Mouse (Mus musculus): ENCODE data around the gene Daam1.

DNA sequence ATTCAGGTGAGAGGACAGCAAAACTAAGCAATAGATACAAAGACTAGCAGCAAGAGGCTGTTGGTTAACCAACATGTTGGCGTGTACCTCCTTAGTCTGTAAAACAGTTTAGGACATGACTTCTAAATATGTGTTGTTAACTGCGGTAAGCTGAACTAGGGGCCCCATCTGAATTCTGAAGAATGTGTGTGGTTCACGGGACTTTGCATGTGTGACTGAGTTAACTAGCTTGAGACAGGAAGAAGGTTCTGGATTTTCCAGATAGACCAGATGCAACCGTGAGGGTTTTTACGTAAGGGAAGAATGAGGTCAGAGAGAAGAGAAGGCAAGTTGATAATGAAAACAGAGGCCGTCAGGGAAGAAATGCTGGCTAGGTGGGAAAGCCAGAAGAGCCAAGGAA is 206.2 kb downstream of the Daam1 start:
- TF ChIP-seq CTCF (IDR thresholded peaks at IDR 0.05; ENCODE audit: extremely low read depth, insufficient read depth, insufficient read length, insufficient replicate concordance) = no peak
- no peak for TF ChIP-seq POLR2A (IDR thresholded peaks at IDR 0.05; ENCODE audit: low read depth, low read length)

Data from spleen, adult 2 months (tissue).